Mouse (Mus musculus) stomach, adult 2 months (tissue): ENCODE data around the gene Dppa5a. TPM values are rescaled to one million over a fixed set of nuclear protein-coding genes. Genes with fewer than 3 reads are reported as not detected.

ENCODE experiments used
- polyA plus RNA-seq: library from polyadenylated mRNA; depleted of rRNA; stranded (reverse); fragments of >200 nt; gene quantifications from 2 replicates; pipeline ENCODE4 v1.2.3, GENCODE M21; 2012; rRNA removed

Gene Dppa5a
- polyA plus RNA-seq, result 0.45 TPM in 1 of 2 replicates, not detected in the other

GRCm38 (mm10) chr9:78367959-78368358, at the start of gene Dppa5a:
Gene Dppa5a, minus strand, starts transcription at chr9:78368177.

GRCm38 (mm10) chr9:78395630-78396351, 27.8 kb upstream of the Dppa5a start, which contains the start of gene Ddx43:
Gene Ddx43, plus strand, starts transcription at chr9:78395777.

GRCm38 (mm10) chr9:78378113-78378785, 10.3 kb upstream of the Dppa5a start, which contains the start of gene Ooep:
Gene Ooep, minus strand, starts transcription at chr9:78378725.

GRCm38 (mm10) chr9:78355611-78356010, 12.4 kb downstream of the Dppa5a start, which contains the start of gene Gsta2:
Gene Gsta2, minus strand, starts transcription at chr9:78355788.

GRCm38 (mm10) chr9:78327289-78327688, 40.7 kb downstream of the Dppa5a start, which contains the start of gene Omt2b:
Gene Omt2b, plus strand, starts transcription at chr9:78327589.

Other genes starting within 250 kb of the Dppa5a start
- 181 and 246 TPM in 2 replicates for gene Gsta4, start 185.4 kb downstream of the Dppa5a start, polyA plus RNA-seq
- gene Gsta1, start 137.5 kb downstream of the Dppa5a start, polyA plus RNA-seq, result 149 and 298 TPM in 2 replicates
- 16.8 and 29.2 TPM in 2 replicates for gene Gm3776, start 111.0 kb downstream of the Dppa5a start, polyA plus RNA-seq
- 0.29 TPM in 1 of 2 replicates, not detected in the other for gene Gm10639, start 78.3 kb downstream of the Dppa5a start, polyA plus RNA-seq
- gene Omt2a, start 53.4 kb downstream of the Dppa5a start, polyA plus RNA-seq, result not detected in 2 replicates
- gene Omt2b, start 40.6 kb downstream of the Dppa5a start, polyA plus RNA-seq, result not detected in 2 replicates
- gene Gsta2, start 12.4 kb downstream of the Dppa5a start, polyA plus RNA-seq, result 2.8 and 4.3 TPM in 2 replicates
- 0.05 TPM in 1 of 2 replicates, not detected in the other for gene Ooep, start 10.5 kb upstream of the Dppa5a start, polyA plus RNA-seq
- 0.03 TPM in 1 of 2 replicates, not detected in the other for gene Ddx43, start 27.6 kb upstream of the Dppa5a start, polyA plus RNA-seq
- 0.39 and 0.67 TPM in 2 replicates for gene Cgas, start 75.1 kb upstream of the Dppa5a start, polyA plus RNA-seq
- gene Mto1, start 80.0 kb upstream of the Dppa5a start, polyA plus RNA-seq, result 8.1 and 11.3 TPM in 2 replicates
- gene Gm17324, start 80.6 kb upstream of the Dppa5a start, polyA plus RNA-seq, result 0.11 TPM in 1 of 2 replicates, not detected in the other
- 470 and 480 TPM in 2 replicates for gene Eef1a1, start 121.0 kb upstream of the Dppa5a start, polyA plus RNA-seq
- 2.5 and 2.7 TPM in 2 replicates for gene Slc17a5, start 219.9 kb upstream of the Dppa5a start, polyA plus RNA-seq
- 1.4 and 1.7 TPM in 2 replicates for gene Cd109, start 247.4 kb upstream of the Dppa5a start, polyA plus RNA-seq